Mouse (Mus musculus): ENCODE measurements around the gene Arih1. TPM values are rescaled to one million over a fixed set of nuclear protein-coding genes. Genes with fewer than 3 reads are reported as not detected.

Gene Arih1
- polyA plus RNA-seq, 1 experiment, result 38.1 TPM

GRCm38 (mm10) chr9:59486076-59486518 is 321 bp downstream of the Arih1 start:
- TF ChIP-seq MAX (IDR thresholded peaks at IDR 0.05; ENCODE audit: low read depth), result no peak
- TF ChIP-seq MYOG (IDR thresholded peaks at IDR 0.05; ENCODE audit: control insufficient read depth in 1 of 3, insufficient read depth in 1 of 3, insufficient read length in 2 of 3, low read depth in 2 of 3), result no peak
- TF ChIP-seq USF1 (IDR thresholded peaks at IDR 0.05; ENCODE audit: low read depth), result no peak
- no peak for TF ChIP-seq REST (IDR thresholded peaks at IDR 0.05; ENCODE audit: insufficient read depth, insufficient read length)
- no peak for TF ChIP-seq POLR2A (IDR thresholded peaks at IDR 0.05; ENCODE audit: insufficient read length, low read depth)
- TF ChIP-seq MYOD1 (IDR thresholded peaks at IDR 0.05; ENCODE audit: control insufficient read depth in 1 of 3, insufficient read length in 2 of 3, low read depth in 2 of 3), result no peak
- no peak for TF ChIP-seq CEBPB (IDR thresholded peaks at IDR 0.05; ENCODE audit: insufficient read depth, poor library complexity, severe bottlenecking)
- TF ChIP-seq TCF12 (IDR thresholded peaks at IDR 0.05; ENCODE audit: insufficient read depth, poor library complexity, severe bottlenecking), result no peak
- no peak for TF ChIP-seq E2F4 (IDR thresholded peaks at IDR 0.05; ENCODE audit: insufficient read depth)
- H3K4me2 ChIP-seq (ENCODE audit: low read depth), result no peak overlapping the region
- no peaks in the 10 kb centered on the region for H3K36me3 ChIP-seq (ENCODE audit: control insufficient read depth, insufficient read depth)
- H3K79me2 ChIP-seq (ENCODE audit: control insufficient read depth, insufficient read depth), result peaks cover 48% of the 10 kb centered on the region
- no peaks in the 10 kb centered on the region for H3K27me3 ChIP-seq (ENCODE audit: control insufficient read depth, insufficient read depth, insufficient read length)
- H3ac ChIP-seq (ENCODE audit: control insufficient read depth, insufficient read length), result peak overlapping the region; percentile 97
- peak overlapping the region; percentile 81 for H3K4me3 ChIP-seq

- H3K79me2 ChIP-seq (ENCODE audit: control insufficient read depth, insufficient read depth), result peaks cover 53% of the 10 kb centered on the region
- H3K36me3 ChIP-seq (ENCODE audit: control insufficient read depth, insufficient read depth), result no peaks in the 10 kb centered on the region
- peak overlapping the region; percentile 81 for H3K4me3 ChIP-seq
- no peaks in the 10 kb centered on the region for H3K27me3 ChIP-seq (ENCODE audit: control insufficient read depth, insufficient read depth, insufficient read length)
- H3K4me2 ChIP-seq (ENCODE audit: low read depth), result peak overlapping the region; percentile 86
- TF ChIP-seq TCF12 (IDR thresholded peaks at IDR 0.05; ENCODE audit: insufficient read depth, poor library complexity, severe bottlenecking), result no peak
- peak; percentile 36 for TF ChIP-seq POLR2A (IDR thresholded peaks at IDR 0.05; ENCODE audit: insufficient read length, low read depth)
- H3ac ChIP-seq (ENCODE audit: control insufficient read depth, insufficient read length), result peak overlapping the region; percentile 97
Observed at GRCm38 (mm10) chr9:59485511-59486075, 825 bp downstream of the Arih1 start.

- H3ac ChIP-seq (ENCODE audit: control insufficient read depth, insufficient read length), result no peak overlapping the region
- no peak for TF ChIP-seq MYOD1 (IDR thresholded peaks at IDR 0.05; ENCODE audit: control insufficient read depth in 1 of 3, insufficient read length in 2 of 3, low read depth in 2 of 3)
- TF ChIP-seq TCF12 (IDR thresholded peaks at IDR 0.05; ENCODE audit: insufficient read depth, poor library complexity, severe bottlenecking), result no peak
- no peak for TF ChIP-seq E2F4 (IDR thresholded peaks at IDR 0.05; ENCODE audit: insufficient read depth)
- peak overlapping the region; percentile 86 for H3K4me2 ChIP-seq (ENCODE audit: low read depth)
- H3K27me3 ChIP-seq (ENCODE audit: control insufficient read depth, insufficient read depth, insufficient read length), result no peaks in the 10 kb centered on the region
- H3K4me3 ChIP-seq, result peak overlapping the region; percentile 81
- H3K79me2 ChIP-seq (ENCODE audit: control insufficient read depth, insufficient read depth), result peaks cover 61% of the 10 kb centered on the region
- H3K36me3 ChIP-seq (ENCODE audit: control insufficient read depth, insufficient read depth), result no peaks in the 10 kb centered on the region
Observed at GRCm38 (mm10) chr9:59484760-59485159, 1.7 kb downstream of the Arih1 start.

- no peak overlapping the region for H3K4me3 ChIP-seq
- H3K4me2 ChIP-seq (ENCODE audit: low read depth), result peak overlapping the region; percentile 86
- H3ac ChIP-seq (ENCODE audit: control insufficient read depth, insufficient read length), result no peak overlapping the region
- TF ChIP-seq POLR2AphosphoS2 (IDR thresholded peaks at IDR 0.05; ENCODE audit: insufficient read length, low read depth) (no peak), USF1 (IDR thresholded peaks at IDR 0.05; ENCODE audit: low read depth) (no peak), E2F4 (IDR thresholded peaks at IDR 0.05; ENCODE audit: insufficient read depth) (no peak), TCF3 (IDR thresholded peaks at IDR 0.05; ENCODE audit: insufficient read length, low read depth) (no peak), MAX (IDR thresholded peaks at IDR 0.05; ENCODE audit: low read depth) (no peak), TCF12 (IDR thresholded peaks at IDR 0.05; ENCODE audit: insufficient read depth, poor library complexity, severe bottlenecking) (no peak), POLR2A (IDR thresholded peaks at IDR 0.05; ENCODE audit: insufficient read length, low read depth) (no peak), MYOD1 (IDR thresholded peaks at IDR 0.05; ENCODE audit: control insufficient read depth in 1 of 3, insufficient read length in 2 of 3, low read depth in 2 of 3) (no peak), MYOG (IDR thresholded peaks at IDR 0.05; ENCODE audit: control insufficient read depth in 1 of 3, insufficient read depth in 1 of 3, insufficient read length in 2 of 3, low read depth in 2 of 3) (no peak), CEBPB (IDR thresholded peaks at IDR 0.05; ENCODE audit: insufficient read depth, poor library complexity, severe bottlenecking) (no peak), SRF (IDR thresholded peaks at IDR 0.05; ENCODE audit: control insufficient read depth, insufficient read length, low read depth) (no peak), REST (IDR thresholded peaks at IDR 0.05; ENCODE audit: insufficient read depth, insufficient read length) (no peak)
- no peaks in the 10 kb centered on the region for H3K27me3 ChIP-seq (ENCODE audit: control insufficient read depth, insufficient read depth, insufficient read length)
- peaks cover 85% of the 10 kb centered on the region for H3K79me2 ChIP-seq (ENCODE audit: control insufficient read depth, insufficient read depth)
- H3K36me3 ChIP-seq (ENCODE audit: control insufficient read depth, insufficient read depth), result no peaks in the 10 kb centered on the region
Observed at GRCm38 (mm10) chr9:59482419-59482818, 4.0 kb downstream of the Arih1 start.

GRCm38 (mm10) chr9:59476617-59477016 is 9.8 kb downstream of the Arih1 start:
- H3K4me3 ChIP-seq, result no peak overlapping the region
- TF ChIP-seq USF1 (IDR thresholded peaks at IDR 0.05; ENCODE audit: low read depth) (no peak), POLR2A (IDR thresholded peaks at IDR 0.05; ENCODE audit: insufficient read length, low read depth) (no peak), MYOG (IDR thresholded peaks at IDR 0.05; ENCODE audit: control insufficient read depth in 1 of 3, insufficient read depth in 1 of 3, insufficient read length in 2 of 3, low read depth in 2 of 3) (no peak), TCF12 (IDR thresholded peaks at IDR 0.05; ENCODE audit: insufficient read depth, poor library complexity, severe bottlenecking) (no peak), POLR2AphosphoS2 (IDR thresholded peaks at IDR 0.05; ENCODE audit: insufficient read length, low read depth) (no peak), MAX (IDR thresholded peaks at IDR 0.05; ENCODE audit: low read depth) (no peak), CEBPB (IDR thresholded peaks at IDR 0.05; ENCODE audit: insufficient read depth, poor library complexity, severe bottlenecking) (no peak), TCF3 (IDR thresholded peaks at IDR 0.05; ENCODE audit: insufficient read length, low read depth) (no peak), E2F4 (IDR thresholded peaks at IDR 0.05; ENCODE audit: insufficient read depth) (no peak), REST (IDR thresholded peaks at IDR 0.05; ENCODE audit: insufficient read depth, insufficient read length) (no peak), SRF (IDR thresholded peaks at IDR 0.05; ENCODE audit: control insufficient read depth, insufficient read length, low read depth) (no peak), MYOD1 (IDR thresholded peaks at IDR 0.05; ENCODE audit: control insufficient read depth in 1 of 3, insufficient read length in 2 of 3, low read depth in 2 of 3) (no peak)
- no peaks in the 10 kb centered on the region for H3K27me3 ChIP-seq (ENCODE audit: control insufficient read depth, insufficient read depth, insufficient read length)
- H3K4me2 ChIP-seq (ENCODE audit: low read depth), result no peak overlapping the region
- no peaks in the 10 kb centered on the region for H3K36me3 ChIP-seq (ENCODE audit: control insufficient read depth, insufficient read depth)
- no peak overlapping the region for H3ac ChIP-seq (ENCODE audit: control insufficient read depth, insufficient read length)
- peaks cover 100% of the 10 kb centered on the region for H3K79me2 ChIP-seq (ENCODE audit: control insufficient read depth, insufficient read depth)

Measured in myocyte (in vitro differentiated cells).